Mouse (Mus musculus): ENCODE results near the gene Sh3bp1. TPM values are rescaled to one million over a fixed set of nuclear protein-coding genes. Genes with fewer than 3 reads are reported as not detected.
"Not testable (repeated sequence)": the region's sequence is repeated elsewhere in the genome, so short reads cannot be mapped to it uniquely, and the experiment has no call there.

Sh3bp1 gene
- polyA plus RNA-seq, 1 experiment from 2014 or later = 10.0 TPM

- no peaks in the 10 kb centered on the region for H3K27me3 ChIP-seq (replicated peaks)
- peaks cover 3% of the 10 kb centered on the region; the same call in 1 of the 2 replicates for H3K4me1 ChIP-seq
- H3K4me2 ChIP-seq (replicated peaks) = no peak overlapping the region
- no peak overlapping the region for H3K9ac ChIP-seq
- no peaks in the 10 kb centered on the region for H3K9me3 ChIP-seq
- ATAC-seq (ENCODE audit: low FRiP score, low read depth) = peak; percentile 63; the same call in 1 of the 2 replicates
- no peak overlapping the region for H3K27ac ChIP-seq
- no peaks in the 10 kb centered on the region for H3K36me3 ChIP-seq
- WGBS = 30% methylated on average over 9 of the region's 9 CpGs
- no peak overlapping the region for H3K4me3 ChIP-seq
These were observed 31.2 kb upstream of the Sh3bp1 start for GRCm38 (mm10) chr15:78868398-78868797.

- Histone ChIP-seq H3K4me3 (no peak overlapping the region), H3K27me3 (replicated peaks) (no peaks in the 10 kb centered on the region), H3K27ac (no peak overlapping the region), H3K4me1 (peaks cover 5% of the 10 kb centered on the region; the same call in 1 of the 2 replicates), H3K9me3 (no peaks in the 10 kb centered on the region), H3K4me2 (replicated peaks) (no peak overlapping the region), H3K9ac (no peak overlapping the region), H3K36me3 (no peaks in the 10 kb centered on the region)
- peak; percentile 41; the same call in 1 of the 2 replicates for ATAC-seq (ENCODE audit: low FRiP score, low read depth)
- 55% methylated on average over 7 of the region's 7 CpGs for WGBS
These were observed 30.7 kb upstream of the Sh3bp1 start for GRCm38 (mm10) chr15:78868826-78869233.

- Histone ChIP-seq H3K9me3 (no peaks in the 10 kb centered on the region), H3K9ac (no peak overlapping the region), H3K4me3 (no peak overlapping the region), H3K27ac (no peak overlapping the region), H3K36me3 (no peaks in the 10 kb centered on the region), H3K4me1 (peaks cover 8% of the 10 kb centered on the region; the same call in 1 of the 2 replicates), H3K4me2 (replicated peaks) (no peak overlapping the region), H3K27me3 (replicated peaks) (no peaks in the 10 kb centered on the region)
- WGBS = 32% methylated on average over 6 of the region's 6 CpGs
- no peak for ATAC-seq (ENCODE audit: low FRiP score, low read depth)
These were observed 29.8 kb upstream of the Sh3bp1 start for GRCm38 (mm10) chr15:78869775-78870174.

GRCm38 (mm10) chr15:78872021-78872608 lies 27.5 kb upstream of the Sh3bp1 start:
- H3K4me2 ChIP-seq (replicated peaks) = no peak overlapping the region
- ATAC-seq (ENCODE audit: low FRiP score, low read depth) = no peak
- 51% methylated on average over 5 of the region's 5 CpGs for WGBS
- no peaks in the 10 kb centered on the region for H3K9me3 ChIP-seq
- peaks cover 8% of the 10 kb centered on the region; the same call in 1 of the 2 replicates for H3K4me1 ChIP-seq
- no peaks in the 10 kb centered on the region for H3K36me3 ChIP-seq
- no peaks in the 10 kb centered on the region for H3K27me3 ChIP-seq (replicated peaks)
- no peak overlapping the region for H3K4me3 ChIP-seq
- no peak overlapping the region for H3K27ac ChIP-seq
- no peak overlapping the region for H3K9ac ChIP-seq

GRCm38 (mm10) chr15:78873803-78874435 lies 25.6 kb upstream of the Sh3bp1 start:
- no peak overlapping the region for H3K4me3 ChIP-seq
- H3K4me1 ChIP-seq = peaks cover 11% of the 10 kb centered on the region
- ATAC-seq (ENCODE audit: low FRiP score, low read depth) = no peak
- H3K36me3 ChIP-seq = no peaks in the 10 kb centered on the region
- no peak overlapping the region for H3K4me2 ChIP-seq (replicated peaks)
- no peak overlapping the region for H3K27ac ChIP-seq
- H3K9me3 ChIP-seq = no peaks in the 10 kb centered on the region
- WGBS = 63% methylated on average over 13 of the region's 13 CpGs
- H3K9ac ChIP-seq = no peak overlapping the region; the same call in 1 of the 2 replicates
- no peaks in the 10 kb centered on the region for H3K27me3 ChIP-seq (replicated peaks)

- Histone ChIP-seq H3K36me3 (no peaks in the 10 kb centered on the region), H3K4me2 (replicated peaks) (no peak overlapping the region), H3K4me3 (no peak overlapping the region), H3K27me3 (replicated peaks) (no peaks in the 10 kb centered on the region), H3K27ac (no peak overlapping the region), H3K9ac (0 out of 2 replicates have a peak overlapping the region, but pooled peaks have one; percentile 33), H3K9me3 (no peaks in the 10 kb centered on the region), H3K4me1 (peaks cover 17% of the 10 kb centered on the region)
- no peak for ATAC-seq (ENCODE audit: low FRiP score, low read depth)
- WGBS = 84% methylated on average over 8 of the region's 8 CpGs
These were observed 24.6 kb upstream of the Sh3bp1 start for GRCm38 (mm10) chr15:78874989-78875388.

- Histone ChIP-seq H3K27ac (0 out of 2 replicates have a peak overlapping the region, but pooled peaks have one; percentile 5), H3K4me3 (no peak overlapping the region), H3K36me3 (no peaks in the 10 kb centered on the region), H3K4me2 (replicated peaks) (peak overlapping the region; percentile 70), H3K4me1 (peaks cover 17% of the 10 kb centered on the region), H3K27me3 (replicated peaks) (no peaks in the 10 kb centered on the region), H3K9ac (0 out of 2 replicates have a peak overlapping the region, but pooled peaks have one; percentile 33), H3K9me3 (no peaks in the 10 kb centered on the region)
- no peak for ATAC-seq (ENCODE audit: low FRiP score, low read depth)
- 80% methylated on average over 5 of the region's 5 CpGs for WGBS
These were observed 24.0 kb upstream of the Sh3bp1 start for GRCm38 (mm10) chr15:78875537-78875936.

GRCm38 (mm10) chr15:78876258-78876696 lies 23.3 kb upstream of the Sh3bp1 start:
- Histone ChIP-seq H3K9me3 (no peaks in the 10 kb centered on the region), H3K27ac (peak overlapping the region; percentile 97; the same call in 1 of the 2 replicates), H3K4me1 (peaks cover 17% of the 10 kb centered on the region), H3K4me3 (peak overlapping the region; percentile 74), H3K36me3 (peaks cover 5% of the 10 kb centered on the region; the same call in 1 of the 2 replicates), H3K4me2 (replicated peaks) (peak overlapping the region; percentile 70), H3K9ac (peak overlapping the region; percentile 84), H3K27me3 (replicated peaks) (no peaks in the 10 kb centered on the region)
- WGBS = 3% methylated on average over 17 of the region's 17 CpGs
- ATAC-seq (ENCODE audit: low FRiP score, low read depth) = peak; percentile 19; the same call in 1 of the 2 replicates

GRCm38 (mm10) chr15:78876991-78877809 lies 22.4 kb upstream of the Sh3bp1 start, which contains the start of gene Gga1:
Gene Gga1, plus strand, starts transcription at chr15:78877190.
- H3K36me3 ChIP-seq = peaks cover 14% of the 10 kb centered on the region
- H3K9me3 ChIP-seq = no peaks in the 10 kb centered on the region
- H3K27me3 ChIP-seq (replicated peaks) = no peaks in the 10 kb centered on the region
- peak within 1 kb of the TSS; percentile 74 for H3K4me3 ChIP-seq
- H3K27ac ChIP-seq = peak within 1 kb of the TSS; percentile 97
- WGBS = under 1% methylated on average over 83 of the region's 95 CpGs
- peaks cover 17% of the 10 kb centered on the region for H3K4me1 ChIP-seq
- H3K9ac ChIP-seq = peak within 1 kb of the TSS; percentile 84
- H3K4me2 ChIP-seq (replicated peaks) = peak within 1 kb of the TSS; percentile 70
- ATAC-seq (ENCODE audit: low FRiP score, low read depth) = peak; percentile 90

GRCm38 (mm10) chr15:78877810-78878390 lies 21.7 kb upstream of the Sh3bp1 start:
- no peaks in the 10 kb centered on the region for H3K9me3 ChIP-seq
- no peak; the same call in 1 of the 2 replicates for ATAC-seq (ENCODE audit: low FRiP score, low read depth)
- WGBS = 0% methylated on average over 17 of the region's 17 CpGs

GRCm38 (mm10) chr15:78878792-78879516 lies 20.6 kb upstream of the Sh3bp1 start:
- not testable (repeated sequence) for H3K27ac ChIP-seq; ATAC-seq (ENCODE audit: low FRiP score, low read depth); H3K27me3 ChIP-seq (replicated peaks); H3K9me3 ChIP-seq; H3K4me3 ChIP-seq
- Histone ChIP-seq H3K4me2 (replicated peaks) (peak overlapping the region; percentile 70; the same call in 1 of the 2 replicates), H3K36me3 (peaks cover 31% of the 10 kb centered on the region), H3K4me1 (peaks cover 14% of the 10 kb centered on the region), H3K9ac (0 out of 2 replicates have a peak overlapping the region, but pooled peaks have one; percentile 33)
- WGBS = 69% methylated on average over 7 of the region's 7 CpGs

More at GRCm38 (mm10) chr15:78877810-78878390, 21.7 kb upstream of the Sh3bp1 start:
- H3K9ac ChIP-seq = peak overlapping the region; percentile 84
- H3K4me2 ChIP-seq (replicated peaks) = peak overlapping the region; percentile 70
- peak overlapping the region; percentile 74 for H3K4me3 ChIP-seq
- peak overlapping the region; percentile 97 for H3K27ac ChIP-seq
- peaks cover 17% of the 10 kb centered on the region for H3K4me1 ChIP-seq
- peaks cover 20% of the 10 kb centered on the region for H3K36me3 ChIP-seq
- no peaks in the 10 kb centered on the region for H3K27me3 ChIP-seq (replicated peaks)
